Comparison of ENCODE assay signal across 7 mouse cellular contexts in the genomic region with DNA sequence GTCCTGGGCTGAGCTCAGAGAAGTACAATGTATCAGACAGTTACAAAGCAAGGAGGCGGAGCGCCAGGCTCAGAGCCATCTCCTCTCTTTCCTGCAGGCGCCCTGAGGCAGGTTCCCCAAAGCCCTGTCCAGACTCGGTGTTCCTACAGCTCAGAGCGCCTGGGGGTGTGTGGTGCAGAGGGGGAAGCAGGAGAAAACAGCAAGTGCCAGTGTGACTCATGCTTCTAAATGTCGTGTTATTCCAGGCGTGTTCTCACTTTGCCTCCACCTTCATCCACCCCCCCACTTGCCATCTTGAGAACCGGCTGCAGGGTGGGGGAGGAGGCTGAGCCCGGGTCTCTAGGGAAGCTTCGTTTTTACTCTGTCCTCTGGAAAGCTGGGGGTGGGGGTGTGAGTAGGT.
A peak's percentile ranks its signal among the peaks of the same experiment; 100 is the strongest.
DNase-seq lines count a peak whose midpoint lies in the region; ATAC-seq and TF ChIP-seq lines count a peak whose summit lies in the region.

No protein-coding gene starts in this region.

- no peak overlapping the region for H3K27ac ChIP-seq in midbrain, embryonic 11.5 days (ENCODE audit: low read depth, low read length)
- no peak overlapping the region for H3K27ac ChIP-seq in midbrain, embryonic 16.5 days (ENCODE audit: low read length)
- no peak overlapping the region for H3K27ac ChIP-seq in forebrain, postnatal 0 days (ENCODE audit: low read depth, low read length)

- no peak overlapping the region for H3K4me2 ChIP-seq in midbrain, embryonic 11.5 days
- H3K4me2 ChIP-seq in midbrain, embryonic 16.5 days (ENCODE audit: low read length) = no peak overlapping the region
- 0 out of 2 replicates have a peak overlapping the region, but pooled peaks have one; percentile 1 for H3K4me2 ChIP-seq in forebrain, postnatal 0 days (ENCODE audit: low read depth)

- no peaks in the 10 kb centered on the region for H3K27me3 ChIP-seq in midbrain, embryonic 11.5 days (ENCODE audit: control insufficient read depth, insufficient read depth, low read length)
- H3K27me3 ChIP-seq in midbrain, embryonic 16.5 days (ENCODE audit: control insufficient read depth, insufficient read depth, low read depth, low read length) = no peaks in the 10 kb centered on the region
- H3K27me3 ChIP-seq in forebrain, postnatal 0 days (ENCODE audit: insufficient read depth, low read length) = no peaks in the 10 kb centered on the region

- H3K9me3 ChIP-seq in midbrain, embryonic 11.5 days (ENCODE audit: control insufficient read depth, low read length) = no peaks in the 10 kb centered on the region
- no peaks in the 10 kb centered on the region for H3K9me3 ChIP-seq in midbrain, embryonic 16.5 days (replicated peaks; ENCODE audit: control insufficient read depth, low read length, poor library complexity, severe bottlenecking)
- no peaks in the 10 kb centered on the region for H3K9me3 ChIP-seq in forebrain, postnatal 0 days (ENCODE audit: low read length)

- intact Hi-C loops in left cerebral cortex, postnatal 4 days (cut with DNase I) = no loop called here

- H3K4me3 ChIP-seq in midbrain, embryonic 11.5 days (ENCODE audit: low read depth, low read length) = no peak overlapping the region
- no peak overlapping the region for H3K4me3 ChIP-seq in midbrain, embryonic 16.5 days (ENCODE audit: low read depth, low read length)
- H3K4me3 ChIP-seq in forebrain, postnatal 0 days (ENCODE audit: low read depth, low read length) = no peak overlapping the region

- 0 out of 2 replicates have a peak, but pooled peaks cover 6% of the 10 kb centered on the region for H3K4me1 ChIP-seq in midbrain, embryonic 11.5 days (ENCODE audit: control insufficient read depth, insufficient read depth, low read length)
- H3K4me1 ChIP-seq in midbrain, embryonic 16.5 days (ENCODE audit: control insufficient read depth, insufficient read depth, low read length) = peaks cover 28% of the 10 kb centered on the region
- H3K4me1 ChIP-seq in forebrain, postnatal 0 days (ENCODE audit: insufficient read depth) = peaks cover 12% of the 10 kb centered on the region; the same call in 1 of the 2 replicates

- ATAC-seq in midbrain, embryonic 11.5 days (ENCODE audit: low FRiP score) = no peak
- ATAC-seq in midbrain, embryonic 16.5 days = no peak
- ATAC-seq in forebrain, postnatal 0 days = no peak
- ATAC-seq in erythroblast, adult 5-6 weeks (replicated peaks; ENCODE audit: low FRiP score, poor library complexity, severe bottlenecking) = no peak

- DNase-seq in midbrain, embryonic 11.5 days (ENCODE audit: low spot score, missing footprints) = no peak
- peak; percentile 20 for DNase-seq in WW6 (ENCODE audit: low read depth, low spot score)
- no peak for DNase-seq in forebrain, postnatal 0 days
- DNase-seq in left cerebral cortex, postnatal 4 days = peak; percentile 20
- no peak for DNase-seq in spleen, postnatal 4 days (ENCODE audit: low spot score in 2 of 2)

- peak overlapping the region; percentile 10; the same call in 1 of the 2 replicates for H3K9ac ChIP-seq in midbrain, embryonic 11.5 days (ENCODE audit: low read length)
- no peak overlapping the region for H3K9ac ChIP-seq in midbrain, embryonic 16.5 days (ENCODE audit: low read depth, low read length)
- no peak overlapping the region for H3K9ac ChIP-seq in forebrain, postnatal 0 days

- H3K36me3 ChIP-seq in midbrain, embryonic 11.5 days (ENCODE audit: control insufficient read depth, insufficient read depth, low read length) = no peaks in the 10 kb centered on the region
- no peaks in the 10 kb centered on the region for H3K36me3 ChIP-seq in midbrain, embryonic 16.5 days (ENCODE audit: control insufficient read depth, insufficient read depth, low read length)
- no peaks in the 10 kb centered on the region for H3K36me3 ChIP-seq in forebrain, postnatal 0 days (ENCODE audit: insufficient read depth)

- WGBS in midbrain, embryonic 11.5 days = 54% methylated on average over 10 of the region's 10 CpGs
- WGBS in midbrain, embryonic 16.5 days = 35% methylated on average over 10 of the region's 10 CpGs
- WGBS in forebrain, postnatal 0 days = 26% methylated on average over 10 of the region's 10 CpGs

- no peak for TF ChIP-seq CTCF in forebrain, postnatal 0 days (IDR thresholded peaks at IDR 0.05; ENCODE audit: low read depth)

Comparison
In these comparisons a context has a peak if more than half of its experiments do, and no peak if none do; other contexts are left out.
1. DNase-seq: peak in WW6 (single experiment) and left cerebral cortex, postnatal 4 days (single experiment); none in midbrain, embryonic 11.5 days (single experiment), forebrain, postnatal 0 days (single experiment) and spleen, postnatal 4 days (0 of 2).